8 mouse cellular contexts compared by ENCODE assay signal in the genomic region with DNA sequence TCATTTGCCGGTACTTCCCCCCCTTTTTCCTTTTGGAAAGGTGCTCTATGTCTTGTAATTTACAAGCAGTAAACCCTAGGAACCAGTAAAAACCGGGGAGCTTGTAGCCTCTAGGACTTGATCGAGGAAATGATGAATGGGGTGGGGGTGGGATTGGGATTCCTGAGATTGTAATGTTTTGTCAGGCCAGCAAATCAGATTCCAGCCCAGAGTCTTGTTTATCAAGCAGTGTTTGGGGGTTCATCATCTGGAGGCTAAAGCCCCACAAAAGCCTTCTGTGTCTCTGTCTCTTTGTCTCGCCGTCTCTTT. TPM values are rescaled to one million over a fixed set of nuclear protein-coding genes. Genes with fewer than 3 reads are reported as not detected.
DNase-seq lines count a peak whose midpoint lies in the region; ATAC-seq lines count a peak whose summit lies in the region.

No protein-coding gene starts in this region.

- H3K9me3 ChIP-seq in heart, embryonic 16.5 days (replicated peaks; ENCODE audit: control insufficient read depth, low read length) = no peaks in the 10 kb centered on the region
- no peaks in the 10 kb centered on the region for H3K9me3 ChIP-seq in forebrain, embryonic 16.5 days (ENCODE audit: control insufficient read depth, low read length)
- no peaks in the 10 kb centered on the region for H3K9me3 ChIP-seq in midbrain, embryonic 10.5 days (replicated peaks)

- H3K4me3 ChIP-seq in heart, embryonic 16.5 days (ENCODE audit: low read length) = peak overlapping the region; percentile 88
- peak overlapping the region; percentile 69 for H3K4me3 ChIP-seq in forebrain, embryonic 16.5 days (replicated peaks; ENCODE audit: low read length)
- H3K4me3 ChIP-seq in midbrain, embryonic 10.5 days = peak overlapping the region; percentile 85

- no peaks in the 10 kb centered on the region for H3K36me3 ChIP-seq in heart, embryonic 16.5 days (ENCODE audit: control insufficient read depth, insufficient read depth)
- H3K36me3 ChIP-seq in forebrain, embryonic 16.5 days (ENCODE audit: control insufficient read depth, insufficient read depth) = no peaks in the 10 kb centered on the region
- no peaks in the 10 kb centered on the region for H3K36me3 ChIP-seq in midbrain, embryonic 10.5 days

- no peak for DNase-seq in heart, postnatal 36 days
- peak; percentile 83 for DNase-seq in Muller cell, postnatal 12 days (ENCODE audit: inconsistent ontology term)
- no peak for DNase-seq in midbrain, embryonic 10.5 days (ENCODE audit: low spot score)
- no peak for DNase-seq in cerebellum, adult 8-10 months
- DNase-seq in right cerebral cortex, adult 18-20 months = no peak
- DNase-seq in layer of hippocampus, adult 9-10 months (ENCODE audit: low spot score) = no peak

- peaks cover 27% of the 10 kb centered on the region for H3K4me1 ChIP-seq in heart, embryonic 16.5 days (ENCODE audit: control insufficient read depth, insufficient read depth, low read length)
- H3K4me1 ChIP-seq in forebrain, embryonic 16.5 days (replicated peaks; ENCODE audit: control insufficient read depth, insufficient read depth, low read length) = peaks cover 25% of the 10 kb centered on the region
- H3K4me1 ChIP-seq in midbrain, embryonic 10.5 days = peaks cover 12% of the 10 kb centered on the region

- H3K4me2 ChIP-seq in heart, embryonic 16.5 days (ENCODE audit: low read depth, low read length) = peak overlapping the region; percentile 78
- peak overlapping the region; percentile 48 for H3K4me2 ChIP-seq in forebrain, embryonic 16.5 days (ENCODE audit: low read length)

- WGBS in heart, embryonic 16.5 days = 0% methylated on average over 5 of the region's 5 CpGs
- 2% methylated on average over 5 of the region's 5 CpGs for WGBS in forebrain, embryonic 16.5 days
- 3% methylated on average over 5 of the region's 5 CpGs for WGBS in midbrain, embryonic 10.5 days

- intact Hi-C loops in heart, postnatal 36 days (cut with DNase I) = loop anchor here (2.0 to 5.0 kb wide), 2 partner anchors 39 to 74 kb away; a partner anchor contains a TSS

- H3K9ac ChIP-seq in heart, embryonic 16.5 days (ENCODE audit: low read length) = peak overlapping the region; percentile 88
- H3K9ac ChIP-seq in forebrain, embryonic 16.5 days (replicated peaks; ENCODE audit: low read depth, low read length) = peak overlapping the region; percentile 78

- ATAC-seq in heart, embryonic 16.5 days (replicated peaks; ENCODE audit: extremely low read depth, insufficient read depth, low FRiP score) = no peak
- peak; percentile 19; the same call in 1 of the 2 replicates for ATAC-seq in forebrain, embryonic 16.5 days

- H3K27ac ChIP-seq in heart, embryonic 16.5 days (ENCODE audit: low read length) = peak overlapping the region; percentile 51
- H3K27ac ChIP-seq in forebrain, embryonic 16.5 days (ENCODE audit: low read length) = peak overlapping the region; percentile 42; the same call in 1 of the 2 replicates
- H3K27ac ChIP-seq in midbrain, embryonic 10.5 days (replicated peaks) = peak overlapping the region; percentile 84

- H3K27me3 ChIP-seq in heart, embryonic 16.5 days (ENCODE audit: control insufficient read depth, insufficient read depth, low read length) = no peaks in the 10 kb centered on the region
- H3K27me3 ChIP-seq in forebrain, embryonic 16.5 days (replicated peaks; ENCODE audit: control insufficient read depth, insufficient read depth, low read length) = no peaks in the 10 kb centered on the region
- peaks cover 5% of the 10 kb centered on the region; the same call in 1 of the 2 replicates for H3K27me3 ChIP-seq in midbrain, embryonic 10.5 days (ENCODE audit: low read depth, poor library complexity, severe bottlenecking)

RNA-seq across cellular contexts. Expression of a gene that starts 0.6 kb away (rescaled TPM):
- 34.9 and 38.3 TPM in 2 replicates for polyA plus RNA-seq in heart, embryonic 16.5 days (2015; fragmentation: Nextera tagmentation; extraction: Ambion mirVana)
- 10 to 100 TPM; 25.2 to 27.3 TPM for total RNA-seq in heart, postnatal 36 days (2021)
- 51.2 and 63.0 TPM in 2 replicates for polyA plus RNA-seq in forebrain, embryonic 16.5 days (2015; fragmentation: Nextera tagmentation; extraction: Ambion mirVana)
- 14.7 and 17.8 TPM in 2 replicates for polyA plus RNA-seq in midbrain, embryonic 10.5 days (2016; fragmentation: Nextera tagmentation; extraction: Ambion mirVana)

RNA-seq across cellular contexts. Expression of a gene that starts 18.5 kb away (rescaled TPM):
- polyA plus RNA-seq in heart, embryonic 16.5 days (2015; fragmentation: Nextera tagmentation; extraction: Ambion mirVana) = 39.7 and 47.7 TPM in 2 replicates
- total RNA-seq in heart, postnatal 36 days (2021) = 10 to 100 TPM; 27.1 to 30.3 TPM
- polyA plus RNA-seq in forebrain, embryonic 16.5 days (2015; fragmentation: Nextera tagmentation; extraction: Ambion mirVana) = 59.5 and 70.2 TPM in 2 replicates
- 57.5 and 60.1 TPM in 2 replicates for polyA plus RNA-seq in midbrain, embryonic 10.5 days (2016; fragmentation: Nextera tagmentation; extraction: Ambion mirVana)
